Mouse (Mus musculus) heart, postnatal 0 days (tissue): ENCODE data around the gene Crtc3. TPM values are rescaled to one million over a fixed set of nuclear protein-coding genes. Genes with fewer than 3 reads are reported as not detected.

ENCODE experiments used
- ATAC-seq: fragments of 200-750 bp; cut with Nextera tagmentation; 2 replicates; pipeline ENCODE4 v1.8.0; 2017; ENCODE audit warnings: low read depth, moderate number of reproducible peaks, moderate library complexity; ENCODE audit not compliant: insufficient read depth
- DNase-seq: peaks from one replicate; pipeline ENCODE4 v3.0.0-alpha.2; 2016; ENCODE audit warnings: low spot score
- H3K27ac ChIP-seq: fragments of 300-500 bp; sonication (generic); 2 replicates; pipeline ENCODE4 v1.5.1; 2014; ENCODE audit warnings: low read depth, mild to moderate bottlenecking
- H3K27me3 ChIP-seq: fragments of 300-500 bp; sonication (generic); 2 replicates; pipeline ENCODE4 v1.6.1; 2014; ENCODE audit warnings: low read length, mixed read lengths; ENCODE audit not compliant: control insufficient read depth, insufficient read depth
- H3K36me3 ChIP-seq: fragments of 300-500 bp; sonication (generic); replicated peaks from 2 replicates; pipeline ENCODE4 v1.6.1; 2014; ENCODE audit warnings: low read length, mixed read lengths; ENCODE audit not compliant: control insufficient read depth, insufficient read depth
- H3K4me1 ChIP-seq: fragments of 300-500 bp; sonication (generic); 2 replicates; pipeline ENCODE4 v1.6.1; 2014; ENCODE audit warnings: antibody characterized with exemption; ENCODE audit not compliant: control insufficient read depth, insufficient read depth
- H3K4me2 ChIP-seq: fragments of 300-500 bp; sonication (generic); 2 replicates; pipeline ENCODE4 v1.6.1; 2014; ENCODE audit warnings: low read depth, mild to moderate bottlenecking, low read length, moderate library complexity
- H3K4me3 ChIP-seq: fragments of 300-500 bp; sonication (generic); 2 replicates; pipeline ENCODE4 v1.5.1; 2014; ENCODE audit warnings: low read depth, low read length
- H3K9ac ChIP-seq: fragments of 300-500 bp; sonication (generic); replicated peaks from 2 replicates; pipeline ENCODE4 v1.6.1; 2014; ENCODE audit warnings: low read depth, low read length, mixed read lengths
- H3K9me3 ChIP-seq: fragments of 300-500 bp; sonication (generic); replicated peaks from 2 replicates; pipeline ENCODE4 v1.6.1; 2016; ENCODE audit warnings: low read length; ENCODE audit not compliant: control insufficient read depth
- CTCF ChIP-seq: IDR thresholded peaks from 2 replicates; pipeline ENCODE4 v1.5.1; 2016; ENCODE audit warnings: antibody characterized with exemption, control low read depth, low read depth
- EP300 ChIP-seq: IDR thresholded peaks from 2 replicates; pipeline ENCODE4 v1.6.1; 2016; ENCODE audit warnings: antibody characterized with exemption, low read depth
- WGBS: fragments of 180-500 bp; shearing (Covaris S2); extraction: QIAGEN DNeasy Blood & Tissue Kit; methylation state at CpG from one replicate; pipeline ENCODE4 v1.1.7; 2014; 5-methylcytosine and 5-hydroxymethylcytosine counted together
- polyA plus RNA-seq: library from polyadenylated mRNA; unstranded; fragments of >200 nt; fragmentation: Nextera tagmentation; extraction: Ambion mirVana; gene quantifications from 2 replicates; pipeline ENCODE4 v1.2.1, GENCODE M21; 2015
- total RNA-seq: library from RNA; depleted of rRNA; stranded (reverse); fragments of >200 nt; gene quantifications from 2 replicates; pipeline ENCODE4 v1.2.3, GENCODE M21; 2014; ENCODE audit warnings: low replicate concordance

Gene Crtc3
- total and polyA plus RNA-seq, 2 experiments from 2014 or later = 11.4 to 24.9 TPM

GRCm38 (mm10) chr7:80654926-80655325, 33.8 kb downstream of the Crtc3 start:
- ATAC-seq = 0 out of 2 replicates have a peak, but pooled peaks have one; percentile 18

GRCm38 (mm10) chr7:80654393-80654792, 34.3 kb downstream of the Crtc3 start:
- no peak for DNase-seq
- 83% methylated on average over 7 of the region's 7 CpGs for WGBS
- ATAC-seq = no peak
- TF ChIP-seq CTCF (no peak), EP300 (no peak)
- peaks cover 47% of the 10 kb centered on the region for H3K4me1 ChIP-seq
- no peak overlapping the region for H3K4me2 ChIP-seq
- H3K9me3 ChIP-seq = no peaks in the 10 kb centered on the region
- H3K27ac ChIP-seq = no peak overlapping the region
- H3K4me3 ChIP-seq = no peak overlapping the region
- H3K36me3 ChIP-seq = peaks cover 5% of the 10 kb centered on the region; the same call in 1 of the 2 replicates
- no peak overlapping the region for H3K9ac ChIP-seq
- H3K27me3 ChIP-seq = no peaks in the 10 kb centered on the region

More at GRCm38 (mm10) chr7:80654926-80655325, 33.8 kb downstream of the Crtc3 start:
- DNase-seq = no peak
- TF ChIP-seq EP300 (no peak), CTCF (no peak)
- Histone ChIP-seq H3K4me2 (no peak overlapping the region), H3K9me3 (no peaks in the 10 kb centered on the region), H3K27me3 (no peaks in the 10 kb centered on the region), H3K4me1 (peaks cover 47% of the 10 kb centered on the region), H3K4me3 (no peak overlapping the region), H3K27ac (peak overlapping the region; percentile 77), H3K9ac (no peak overlapping the region), H3K36me3 (peaks cover 5% of the 10 kb centered on the region; the same call in 1 of the 2 replicates)
- 42% methylated on average over 5 of the region's 5 CpGs for WGBS

- 85% methylated on average over 7 of the region's 7 CpGs for WGBS
- peaks cover 5% of the 10 kb centered on the region; the same call in 1 of the 2 replicates for H3K36me3 ChIP-seq
- TF ChIP-seq CTCF (no peak), EP300 (no peak)
These were observed 34.7 kb downstream of the Crtc3 start for GRCm38 (mm10) chr7:80653971-80654370.

GRCm38 (mm10) chr7:80653077-80653476, 35.6 kb downstream of the Crtc3 start:
- TF ChIP-seq CTCF = no peak
- TF ChIP-seq EP300 = no peak
- Histone ChIP-seq H3K9ac (no peak overlapping the region), H3K27ac (peak overlapping the region; percentile 67), H3K27me3 (no peaks in the 10 kb centered on the region), H3K4me3 (no peak overlapping the region), H3K36me3 (peaks cover 5% of the 10 kb centered on the region; the same call in 1 of the 2 replicates), H3K9me3 (no peaks in the 10 kb centered on the region), H3K4me1 (peaks cover 53% of the 10 kb centered on the region), H3K4me2 (no peak overlapping the region)
- DNase-seq (no peak), ATAC-seq (no peak)
- 55% methylated on average over 10 of the region's 10 CpGs for WGBS

More at GRCm38 (mm10) chr7:80653971-80654370, 34.7 kb downstream of the Crtc3 start:
- H3K9ac ChIP-seq = no peak overlapping the region
- no peaks in the 10 kb centered on the region for H3K9me3 ChIP-seq
- peaks cover 47% of the 10 kb centered on the region for H3K4me1 ChIP-seq
- DNase-seq (no peak), ATAC-seq (no peak)
- H3K4me3 ChIP-seq = no peak overlapping the region
- H3K27me3 ChIP-seq = no peaks in the 10 kb centered on the region
- no peak overlapping the region for H3K4me2 ChIP-seq
- H3K27ac ChIP-seq = peak overlapping the region; percentile 67

GRCm38 (mm10) chr7:80652289-80652688, 36.4 kb downstream of the Crtc3 start:
- TF ChIP-seq CTCF (no peak), EP300 (no peak)
- 54% methylated on average over 5 of the region's 5 CpGs for WGBS
- Histone ChIP-seq H3K4me1 (peaks cover 53% of the 10 kb centered on the region), H3K27me3 (no peaks in the 10 kb centered on the region), H3K4me2 (no peak overlapping the region), H3K4me3 (no peak overlapping the region), H3K9me3 (no peaks in the 10 kb centered on the region), H3K9ac (no peak overlapping the region), H3K36me3 (peaks cover 5% of the 10 kb centered on the region; the same call in 1 of the 2 replicates), H3K27ac (peak overlapping the region; percentile 67)
- DNase-seq (no peak), ATAC-seq (no peak)

- ATAC-seq (peak; percentile 65), DNase-seq (no peak)
- no peaks in the 10 kb centered on the region for H3K27me3 ChIP-seq
- peaks cover 32% of the 10 kb centered on the region for H3K4me1 ChIP-seq
- 26% methylated on average over 7 of the region's 7 CpGs for WGBS
- peak overlapping the region; percentile 55 for H3K4me2 ChIP-seq
- H3K9me3 ChIP-seq = no peaks in the 10 kb centered on the region
- peak overlapping the region; percentile 48; the same call in 1 of the 2 replicates for H3K9ac ChIP-seq
- peaks cover 5% of the 10 kb centered on the region; the same call in 1 of the 2 replicates for H3K36me3 ChIP-seq
- H3K27ac ChIP-seq = peak overlapping the region; percentile 93
- H3K4me3 ChIP-seq = peak overlapping the region; percentile 40
- TF ChIP-seq CTCF = no peak
- TF ChIP-seq EP300 = no peak
These were observed 41.2 kb downstream of the Crtc3 start for GRCm38 (mm10) chr7:80647437-80647871.
